In genomic region chr10:77209261-77209660, GRCm38 (mm10) we compare ENCODE assay signal across 15 mouse cellular contexts. TPM values are rescaled to one million over a fixed set of nuclear protein-coding genes. Genes with fewer than 3 reads are reported as not detected.
DNase-seq lines count a peak whose midpoint lies in the region; ATAC-seq and TF ChIP-seq lines count a peak whose summit lies in the region.
"Had no signal": no experiment of that assay in that cellular context is flagged by ENCODE, and none has a peak within 500 bp of the region (broad histone marks: within the 10 kb centered on the region; RNA-seq: fewer than 3 reads in every experiment).

No protein-coding gene starts in this region.

- intact Hi-C loops in left cerebral cortex, adult 2 months (cut with DNase I), result no loop called here

- no peaks in the 10 kb centered on the region for H3K27me3 ChIP-seq in hindbrain, embryonic 10.5 days (ENCODE audit: insufficient read depth, poor library complexity, severe bottlenecking)
- H3K27me3 ChIP-seq in hindbrain, embryonic 11.5 days (ENCODE audit: control insufficient read depth, insufficient read depth, low read length), result no peaks in the 10 kb centered on the region
- no peaks in the 10 kb centered on the region for H3K27me3 ChIP-seq in stomach, embryonic 14.5 days (ENCODE audit: control insufficient read depth, insufficient read depth, low read length)
- no peaks in the 10 kb centered on the region for H3K27me3 ChIP-seq in stomach, postnatal 0 days (ENCODE audit: control insufficient read depth, insufficient read depth, low read length)
- no peaks in the 10 kb centered on the region for H3K27me3 ChIP-seq in lung, postnatal 0 days (replicated peaks; ENCODE audit: insufficient read depth, low read length)
- H3K27me3 ChIP-seq: embryonic facial prominence, embryonic 15.5 days; midbrain, embryonic 15.5 days had no signal

- no peak for TF ChIP-seq CTCF in stomach, postnatal 0 days (IDR thresholded peaks at IDR 0.05; ENCODE audit: low read depth)
- no peak for TF ChIP-seq CTCF in left cerebral cortex, adult 2 months (IDR thresholded peaks at IDR 0.05)
- no peak for TF ChIP-seq CTCF in lung, postnatal 0 days (IDR thresholded peaks at IDR 0.05)

- WGBS in hindbrain, embryonic 10.5 days, result 47% methylated on average over 5 of the region's 5 CpGs
- 53% methylated on average over 5 of the region's 5 CpGs for WGBS in hindbrain, embryonic 11.5 days
- WGBS in stomach, embryonic 14.5 days, result 61% methylated on average over 5 of the region's 5 CpGs
- WGBS in stomach, postnatal 0 days, result 66% methylated on average over 5 of the region's 5 CpGs
- WGBS in lung, postnatal 0 days, result 75% methylated on average over 5 of the region's 5 CpGs

- H3K9ac ChIP-seq in hindbrain, embryonic 11.5 days (ENCODE audit: low read depth, low read length), result no peak overlapping the region
- H3K9ac ChIP-seq in stomach, embryonic 14.5 days (replicated peaks; ENCODE audit: low read depth, low read length), result no peak overlapping the region
- no peak overlapping the region for H3K9ac ChIP-seq in stomach, postnatal 0 days (ENCODE audit: low read length)
- H3K9ac ChIP-seq in lung, postnatal 0 days (replicated peaks; ENCODE audit: low read depth), result no peak overlapping the region
- H3K9ac ChIP-seq: embryonic facial prominence, embryonic 15.5 days; midbrain, embryonic 15.5 days had no signal

- no peak overlapping the region for H3K4me2 ChIP-seq in hindbrain, embryonic 11.5 days (replicated peaks; ENCODE audit: low read depth, low read length)
- no peak overlapping the region for H3K4me2 ChIP-seq in stomach, embryonic 14.5 days (replicated peaks; ENCODE audit: low read depth, low read length)
- no peak overlapping the region for H3K4me2 ChIP-seq in stomach, postnatal 0 days (replicated peaks; ENCODE audit: low read depth)
- no peak overlapping the region for H3K4me2 ChIP-seq in lung, postnatal 0 days (replicated peaks; ENCODE audit: low read depth, low read length)
- H3K4me2 ChIP-seq: embryonic facial prominence, embryonic 15.5 days; midbrain, embryonic 15.5 days had no signal

- ATAC-seq in hindbrain, embryonic 11.5 days (ENCODE audit: low FRiP score), result no peak
- ATAC-seq in stomach, embryonic 14.5 days (ENCODE audit: insufficient number of reproducible peaks, insufficient read depth, low FRiP score, low read depth), result no peak
- no peak for ATAC-seq in stomach, postnatal 0 days (ENCODE audit: low FRiP score, low TSS enrichment)
- no peak for ATAC-seq in lung, postnatal 0 days
- ATAC-seq: forebrain, embryonic 14.5 days; midbrain, embryonic 15.5 days had no signal

- H3K9me3 ChIP-seq in hindbrain, embryonic 10.5 days, result no peaks in the 10 kb centered on the region
- no peaks in the 10 kb centered on the region for H3K9me3 ChIP-seq in hindbrain, embryonic 11.5 days (ENCODE audit: control insufficient read depth, low read length)
- H3K9me3 ChIP-seq in stomach, embryonic 14.5 days (ENCODE audit: control insufficient read depth, low read depth, low read length), result no peaks in the 10 kb centered on the region
- no peaks in the 10 kb centered on the region for H3K9me3 ChIP-seq in stomach, postnatal 0 days (ENCODE audit: control insufficient read depth, low read length)
- no peaks in the 10 kb centered on the region for H3K9me3 ChIP-seq in lung, postnatal 0 days (ENCODE audit: low read length)
- H3K9me3 ChIP-seq: embryonic facial prominence, embryonic 15.5 days; midbrain, embryonic 15.5 days had no signal

- peaks cover 64% of the 10 kb centered on the region for H3K4me1 ChIP-seq in hindbrain, embryonic 10.5 days (replicated peaks)
- H3K4me1 ChIP-seq in hindbrain, embryonic 11.5 days (replicated peaks; ENCODE audit: control insufficient read depth, insufficient read depth, low read length), result no peaks in the 10 kb centered on the region
- peaks cover 28% of the 10 kb centered on the region; the same call in 1 of the 2 replicates for H3K4me1 ChIP-seq in stomach, embryonic 14.5 days (ENCODE audit: control insufficient read depth, insufficient read depth, low read length)
- peaks cover 11% of the 10 kb centered on the region for H3K4me1 ChIP-seq in stomach, postnatal 0 days (replicated peaks; ENCODE audit: control insufficient read depth, insufficient read depth)
- peaks cover 12% of the 10 kb centered on the region; the same call in 1 of the 2 replicates for H3K4me1 ChIP-seq in lung, postnatal 0 days (ENCODE audit: insufficient read depth, low read depth, low read length)

- no peaks in the 10 kb centered on the region for H3K36me3 ChIP-seq in hindbrain, embryonic 10.5 days
- no peaks in the 10 kb centered on the region for H3K36me3 ChIP-seq in hindbrain, embryonic 11.5 days (ENCODE audit: control insufficient read depth, insufficient read depth, low read length)
- H3K36me3 ChIP-seq in stomach, embryonic 14.5 days (ENCODE audit: control insufficient read depth, insufficient read depth, low read length), result no peaks in the 10 kb centered on the region
- no peaks in the 10 kb centered on the region for H3K36me3 ChIP-seq in stomach, postnatal 0 days (ENCODE audit: control insufficient read depth, insufficient read depth, low read length)
- no peaks in the 10 kb centered on the region for H3K36me3 ChIP-seq in lung, postnatal 0 days (ENCODE audit: insufficient read depth, low read length)
- H3K36me3 ChIP-seq: embryonic facial prominence, embryonic 15.5 days; midbrain, embryonic 15.5 days had no signal

- peak overlapping the region; percentile 53; the same call in 1 of the 2 replicates for H3K27ac ChIP-seq in hindbrain, embryonic 10.5 days
- H3K27ac ChIP-seq in hindbrain, embryonic 11.5 days (ENCODE audit: low read depth, low read length), result no peak overlapping the region
- H3K27ac ChIP-seq in stomach, embryonic 14.5 days (ENCODE audit: low read length), result peak overlapping the region; percentile 4; the same call in 1 of the 2 replicates
- no peak overlapping the region for H3K27ac ChIP-seq in stomach, postnatal 0 days (replicated peaks)
- no peak overlapping the region for H3K27ac ChIP-seq in left cerebral cortex, adult 2 months
- no peak overlapping the region for H3K27ac ChIP-seq in lung, postnatal 0 days (ENCODE audit: low read length)
- H3K27ac ChIP-seq: embryonic facial prominence, embryonic 15.5 days; midbrain, embryonic 15.5 days had no signal

- DNase-seq in adrenal gland, postnatal 25 days, result peak; percentile 11
- no peak for DNase-seq in adrenal gland, postnatal 14 days
- no peak for DNase-seq in hindbrain, embryonic 10.5 days (ENCODE audit: low spot score)
- no peak for DNase-seq in hindbrain, embryonic 11.5 days (ENCODE audit: low spot score)
- DNase-seq in stomach, postnatal 0 days (ENCODE audit: low spot score), result no peak
- no peak for DNase-seq in left cerebral cortex, adult 2 months (ENCODE audit: extremely low spot score in 1 of 2, low spot score in 2 of 2)
- DNase-seq in lung, postnatal 0 days (ENCODE audit: low spot score), result no peak
- DNase-seq: cerebellum, adult 11 months; lung, postnatal 4 days; right cerebral cortex, postnatal 25 days; thymus, postnatal 25 days had no signal

- no peak overlapping the region for H3K4me3 ChIP-seq in hindbrain, embryonic 10.5 days
- H3K4me3 ChIP-seq in hindbrain, embryonic 11.5 days (ENCODE audit: low read depth, low read length), result no peak overlapping the region
- no peak overlapping the region for H3K4me3 ChIP-seq in stomach, embryonic 14.5 days (ENCODE audit: low read depth, low read length)
- no peak overlapping the region for H3K4me3 ChIP-seq in stomach, postnatal 0 days (ENCODE audit: low read depth, low read length)
- H3K4me3 ChIP-seq in left cerebral cortex, adult 2 months, result no peak overlapping the region
- no peak overlapping the region for H3K4me3 ChIP-seq in lung, postnatal 0 days (ENCODE audit: low read depth, low read length)
- H3K4me3 ChIP-seq: embryonic facial prominence, embryonic 15.5 days; midbrain, embryonic 15.5 days had no signal

- no peak for TF ChIP-seq EP300 in stomach, postnatal 0 days (optimal IDR thresholded peaks at IDR 0.05)
- TF ChIP-seq EP300 in lung, postnatal 0 days (IDR thresholded peaks at IDR 0.05), result no peak

RNA-seq across cellular contexts. Expression of gene Col18a1, which starts 42.9 kb away (rescaled TPM):
- total RNA-seq in adrenal gland, postnatal 25 days (2021), result 26.1 and 29.6 TPM in 2 replicates
- 42.3 and 103 TPM in 2 replicates for total RNA-seq in adrenal gland, postnatal 14 days (2021)
- 147 and 167 TPM in 2 replicates for polyA plus RNA-seq in hindbrain, embryonic 10.5 days (2016; fragmentation: Nextera tagmentation; extraction: Ambion mirVana)
- polyA plus RNA-seq in hindbrain, embryonic 11.5 days (2014; fragmentation: Nextera tagmentation; extraction: Ambion mirVana), result 40.4 and 48.3 TPM in 2 replicates
- 49.8 and 56.3 TPM in 2 replicates for polyA plus RNA-seq in stomach, embryonic 14.5 days (2014; fragmentation: Nextera tagmentation; extraction: Ambion mirVana)
- polyA plus RNA-seq in stomach, postnatal 0 days (2015; fragmentation: Nextera tagmentation; extraction: Ambion mirVana), result 26.3 and 26.6 TPM in 2 replicates
- total RNA-seq in left cerebral cortex, adult 2 months (2021), result 1 to 10 TPM; 3.6 to 3.8 TPM
- 30.0 and 33.2 TPM in 2 replicates for polyA plus RNA-seq in lung, postnatal 0 days (2015; fragmentation: Nextera tagmentation; extraction: Ambion mirVana)

RNA-seq across cellular contexts. Expression of gene Pofut2, which starts 49.8 kb away (rescaled TPM):
- 69.1 and 75.7 TPM in 2 replicates for total RNA-seq in adrenal gland, postnatal 25 days (2021)
- total RNA-seq in adrenal gland, postnatal 14 days (2021), result 72.6 and 78.3 TPM in 2 replicates
- polyA plus RNA-seq in hindbrain, embryonic 10.5 days (2016; fragmentation: Nextera tagmentation; extraction: Ambion mirVana), result 77.0 and 86.6 TPM in 2 replicates
- 68.4 and 72.6 TPM in 2 replicates for polyA plus RNA-seq in hindbrain, embryonic 11.5 days (2014; fragmentation: Nextera tagmentation; extraction: Ambion mirVana)
- polyA plus RNA-seq in stomach, embryonic 14.5 days (2014; fragmentation: Nextera tagmentation; extraction: Ambion mirVana), result 119 and 129 TPM in 2 replicates
- 50.7 and 54.0 TPM in 2 replicates for polyA plus RNA-seq in stomach, postnatal 0 days (2015; fragmentation: Nextera tagmentation; extraction: Ambion mirVana)
- total RNA-seq in left cerebral cortex, adult 2 months (2021), result 10 to 100 TPM; 37.6 to 38.2 TPM
- 84.2 and 84.4 TPM in 2 replicates for polyA plus RNA-seq in lung, postnatal 0 days (2015; fragmentation: Nextera tagmentation; extraction: Ambion mirVana)

Comparison
In these comparisons a context has a peak if more than half of its experiments do, and no peak if none do; other contexts are left out.
1. H3K27ac ChIP-seq: peak in hindbrain, embryonic 10.5 days (single experiment) and stomach, embryonic 14.5 days (single experiment); none in hindbrain, embryonic 11.5 days (single experiment), stomach, postnatal 0 days (single experiment), left cerebral cortex, adult 2 months (single experiment) and lung, postnatal 0 days (single experiment).